Mouse (Mus musculus) kidney, embryonic 15.5 days (tissue): Measurements from ENCODE around the gene Lpin2. TPM values are rescaled to one million over a fixed set of nuclear protein-coding genes. Genes with fewer than 3 reads are reported as not detected.

Experiments used
- polyA plus RNA-seq: library from polyadenylated mRNA; unstranded; fragments of >200 nt; fragmentation: Nextera tagmentation; extraction: Ambion mirVana; gene quantifications from 2 replicates; pipeline ENCODE4 v1.2.1, GENCODE M21; 2015

Lpin2 gene
- polyA plus RNA-seq, 1 experiment from 2014 or later, result 70.7 TPM

Other genes with a start within 250 kb of the Lpin2 start
- 5.5 and 6.0 TPM in 2 replicates for gene Myom1, start 179.9 kb upstream of the Lpin2 start, polyA plus RNA-seq
- gene Myl12a, start 179.7 kb upstream of the Lpin2 start, polyA plus RNA-seq, result 642 and 672 TPM in 2 replicates
- gene Emilin2, start 129.4 kb downstream of the Lpin2 start, polyA plus RNA-seq, result 3.6 and 4.8 TPM in 2 replicates